In genomic region chr9:51136985-51137384, GRCm38 (mm10) we compare ENCODE assay signal across 9 mouse cellular contexts. TPM values are rescaled to one million over a fixed set of nuclear protein-coding genes. Genes with fewer than 3 reads are reported as not detected.
A peak's percentile ranks its signal among the peaks of the same experiment; 100 is the strongest.
DNase-seq lines count a peak whose midpoint lies in the region; ATAC-seq lines count a peak whose summit lies in the region.
"Had no signal": no experiment of that assay in that cellular context is flagged by ENCODE, and none has a peak within 500 bp of the region (broad histone marks: within the 10 kb centered on the region; RNA-seq: fewer than 3 reads in every experiment).

No protein-coding gene starts in this region.

- no peak overlapping the region for H3K4me2 ChIP-seq in neural tube, embryonic 15.5 days
- H3K4me2 ChIP-seq in liver, embryonic 15.5 days: no peak overlapping the region
- H3K4me2 ChIP-seq: heart, embryonic 15.5 days had no signal

- DNase-seq in frontal cortex, postnatal 10 days (ENCODE audit: low spot score in 2 of 2): no peak
- DNase-seq in neural tube, embryonic 10.5 days (ENCODE audit: extremely low spot score, low spot score): peak; percentile 11
- DNase-seq in c-Kit-positive CD71-positive TER-119-negative erythroid progenitor cells, embryonic 14.5 days (ENCODE audit: low read depth): peak; percentile 29
- DNase-seq in gastrocnemius, postnatal 25 days: no peak
- no peak for DNase-seq in gastrocnemius, adult 8-10 months (ENCODE audit: low spot score in 2 of 2)

- H3K9me3 ChIP-seq in neural tube, embryonic 15.5 days (replicated peaks): no peaks in the 10 kb centered on the region
- no peaks in the 10 kb centered on the region for H3K9me3 ChIP-seq in liver, embryonic 15.5 days (replicated peaks)
- H3K9me3 ChIP-seq: heart, embryonic 15.5 days had no signal

- no peak overlapping the region for H3K9ac ChIP-seq in neural tube, embryonic 15.5 days (replicated peaks)
- no peak overlapping the region for H3K9ac ChIP-seq in liver, embryonic 15.5 days
- H3K9ac ChIP-seq: heart, embryonic 15.5 days had no signal

- H3K27me3 ChIP-seq in neural tube, embryonic 15.5 days (replicated peaks): no peaks in the 10 kb centered on the region
- no peaks in the 10 kb centered on the region for H3K27me3 ChIP-seq in liver, embryonic 15.5 days
- H3K27me3 ChIP-seq: heart, embryonic 15.5 days had no signal

- 67% methylated on average over 3 of the region's 3 CpGs for WGBS in neural tube, embryonic 15.5 days
- WGBS in liver, embryonic 15.5 days (ENCODE audit: insufficient replicate concordance): 54% methylated on average over 3 of the region's 3 CpGs

- H3K36me3 ChIP-seq in neural tube, embryonic 15.5 days: no peaks in the 10 kb centered on the region
- H3K36me3 ChIP-seq in liver, embryonic 15.5 days (replicated peaks): no peaks in the 10 kb centered on the region
- H3K36me3 ChIP-seq: heart, embryonic 15.5 days had no signal

- H3K4me3 ChIP-seq in neural tube, embryonic 15.5 days (replicated peaks): no peak overlapping the region
- H3K4me3 ChIP-seq in liver, embryonic 15.5 days (replicated peaks): no peak overlapping the region
- H3K4me3 ChIP-seq: heart, embryonic 15.5 days had no signal

- peak; percentile 80; the same call in 1 of the 2 replicates for ATAC-seq in frontal cortex, adult (ENCODE audit: low TSS enrichment)
- no peak for ATAC-seq in neural tube, embryonic 15.5 days (ENCODE audit: low FRiP score)
- peak; percentile 65; the same call in 1 of the 2 replicates for ATAC-seq in liver, embryonic 15.5 days (ENCODE audit: insufficient read depth)

- H3K27ac ChIP-seq in neural tube, embryonic 15.5 days (replicated peaks): no peak overlapping the region
- no peak overlapping the region for H3K27ac ChIP-seq in liver, embryonic 15.5 days (replicated peaks)
- H3K27ac ChIP-seq: heart, embryonic 15.5 days had no signal

- no peaks in the 10 kb centered on the region for H3K4me1 ChIP-seq in neural tube, embryonic 15.5 days
- peaks cover 10% of the 10 kb centered on the region; the same call in 1 of the 2 replicates for H3K4me1 ChIP-seq in liver, embryonic 15.5 days (replicated peaks)
- H3K4me1 ChIP-seq: heart, embryonic 15.5 days had no signal

RNA-seq across cellular contexts. Expression of gene Gm32742, which starts 28.3 kb away (rescaled TPM):
- polyA plus RNA-seq in neural tube, embryonic 15.5 days (2015; fragmentation: Nextera tagmentation; extraction: Ambion mirVana): 0.19 TPM in 1 of 2 replicates, not detected in the other
- polyA plus RNA-seq in liver, embryonic 15.5 days (2015; fragmentation: Nextera tagmentation; extraction: Ambion mirVana): not detected in 2 replicates
- not detected for total RNA-seq in gastrocnemius, postnatal 25 days (2021)
- not detected for total RNA-seq in gastrocnemius, adult 8-10 months (2022)

RNA-seq across cellular contexts. Expression of gene 4833427G06Rik, which starts 35.1 kb away (rescaled TPM):
- 0.37 TPM in 2 replicates for polyA plus RNA-seq in neural tube, embryonic 15.5 days (2015; fragmentation: Nextera tagmentation; extraction: Ambion mirVana)
- polyA plus RNA-seq in liver, embryonic 15.5 days (2015; fragmentation: Nextera tagmentation; extraction: Ambion mirVana): not detected in 2 replicates
- not detected for total RNA-seq in gastrocnemius, postnatal 25 days (2021)
- total RNA-seq in gastrocnemius, adult 8-10 months (2022): not detected
- polyA plus RNA-seq: heart, embryonic 15.5 days had no signal

Comparison
In these comparisons a context has a peak if more than half of its experiments do, and no peak if none do; other contexts are left out.
1. DNase-seq: peak in neural tube, embryonic 10.5 days (single experiment) and c-Kit-positive CD71-positive TER-119-negative erythroid progenitor cells, embryonic 14.5 days (single experiment); none in frontal cortex, postnatal 10 days (0 of 2), gastrocnemius, postnatal 25 days (single experiment) and gastrocnemius, adult 8-10 months (0 of 2).